Comparison of ENCODE assay signal across 11 mouse cellular contexts in genomic region chr10:50904764-50905701, GRCm38 (mm10). TPM values are rescaled to one million over a fixed set of nuclear protein-coding genes. Genes with fewer than 3 reads are reported as not detected.
A peak's percentile ranks its signal among the peaks of the same experiment; 100 is the strongest.
DNase-seq lines count a peak whose midpoint lies in the region; ATAC-seq and TF ChIP-seq lines count a peak whose summit lies in the region.
"Had no signal": no experiment of that assay in that cellular context is flagged by ENCODE, and none has a peak within 500 bp of the region (broad histone marks: within the 10 kb centered on the region; RNA-seq: fewer than 3 reads in every experiment).

No protein-coding gene starts in this region.

- peaks cover 69% of the 10 kb centered on the region for H3K27me3 ChIP-seq in kidney, postnatal 0 days (ENCODE audit: insufficient read depth, low read length)
- H3K27me3 ChIP-seq in embryonic facial prominence, embryonic 10.5 days (replicated peaks; ENCODE audit: low read depth, poor library complexity, severe bottlenecking) = peaks cover 100% of the 10 kb centered on the region
- peaks cover 88% of the 10 kb centered on the region for H3K27me3 ChIP-seq in forebrain, embryonic 14.5 days (replicated peaks; ENCODE audit: control insufficient read depth, insufficient read depth, low read length)
- H3K27me3 ChIP-seq in midbrain, embryonic 13.5 days = peaks cover 96% of the 10 kb centered on the region

- peak overlapping the region; percentile 10; the same call in 1 of the 2 replicates for H3K9ac ChIP-seq in kidney, postnatal 0 days (ENCODE audit: low read depth, low read length)
- no peak overlapping the region for H3K9ac ChIP-seq in forebrain, embryonic 14.5 days (ENCODE audit: low read length)
- no peak overlapping the region for H3K9ac ChIP-seq in midbrain, embryonic 13.5 days (replicated peaks)

- H3K27ac ChIP-seq in kidney, postnatal 0 days = peak overlapping the region; percentile 60
- no peak overlapping the region for H3K27ac ChIP-seq in embryonic facial prominence, embryonic 10.5 days (replicated peaks)
- H3K27ac ChIP-seq in forebrain, embryonic 14.5 days (ENCODE audit: low read depth, low read length) = no peak overlapping the region; the same call in 1 of the 2 replicates
- H3K27ac ChIP-seq in midbrain, embryonic 13.5 days = no peak overlapping the region

- H3K9me3 ChIP-seq in kidney, postnatal 0 days (replicated peaks; ENCODE audit: low read length) = no peaks in the 10 kb centered on the region
- H3K9me3 ChIP-seq in embryonic facial prominence, embryonic 10.5 days = no peaks in the 10 kb centered on the region
- H3K9me3 ChIP-seq in forebrain, embryonic 14.5 days (replicated peaks; ENCODE audit: control insufficient read depth, low read length) = no peaks in the 10 kb centered on the region
- no peaks in the 10 kb centered on the region for H3K9me3 ChIP-seq in midbrain, embryonic 13.5 days

- H3K4me3 ChIP-seq in kidney, postnatal 0 days (replicated peaks; ENCODE audit: low read depth, low read length) = peak overlapping the region; percentile 15; the same call in 1 of the 2 replicates
- H3K4me3 ChIP-seq in embryonic facial prominence, embryonic 10.5 days = no peak overlapping the region
- H3K4me3 ChIP-seq in forebrain, embryonic 14.5 days (ENCODE audit: low read depth, low read length) = no peak overlapping the region
- no peak overlapping the region for H3K4me3 ChIP-seq in midbrain, embryonic 13.5 days (replicated peaks)

- WGBS in kidney, postnatal 0 days = 14% methylated on average over 29 of the region's 29 CpGs
- WGBS in embryonic facial prominence, embryonic 10.5 days = 2% methylated on average over 29 of the region's 29 CpGs
- 2% methylated on average over 29 of the region's 29 CpGs for WGBS in forebrain, embryonic 14.5 days
- 5% methylated on average over 29 of the region's 29 CpGs for WGBS in midbrain, embryonic 13.5 days

- no peaks in the 10 kb centered on the region for H3K4me1 ChIP-seq in kidney, postnatal 0 days (replicated peaks; ENCODE audit: insufficient read depth, low read length)
- peaks cover 19% of the 10 kb centered on the region; the same call in 1 of the 2 replicates for H3K4me1 ChIP-seq in embryonic facial prominence, embryonic 10.5 days
- H3K4me1 ChIP-seq in forebrain, embryonic 14.5 days (ENCODE audit: control insufficient read depth, insufficient read depth, low read length) = peaks cover 5% of the 10 kb centered on the region
- H3K4me1 ChIP-seq in midbrain, embryonic 13.5 days (replicated peaks) = peaks cover 29% of the 10 kb centered on the region

- peak overlapping the region; percentile 49 for H3K4me2 ChIP-seq in kidney, postnatal 0 days (ENCODE audit: low read length)
- no peak overlapping the region for H3K4me2 ChIP-seq in forebrain, embryonic 14.5 days (ENCODE audit: low read length)
- H3K4me2 ChIP-seq in midbrain, embryonic 13.5 days (replicated peaks) = peak overlapping the region; percentile 12; the same call in 1 of the 2 replicates
- H3K4me2 ChIP-seq: liver, embryonic 11.5 days had no signal

- no peak for TF ChIP-seq CTCF in kidney, postnatal 0 days (IDR thresholded peaks at IDR 0.05; ENCODE audit: low read depth)

- DNase-seq in kidney, postnatal 0 days (ENCODE audit: low spot score) = peak; percentile 13
- DNase-seq in kidney, adult 8-10 months = no peak
- DNase-seq in embryonic facial prominence, embryonic 10.5 days (ENCODE audit: low spot score) = peak; percentile 62
- no peak for DNase-seq in forebrain, embryonic 14.5 days (ENCODE audit: low spot score)
- no peak for DNase-seq in thymus, postnatal 4 days
- DNase-seq: heart, postnatal 36 days; lung, postnatal 36 days had no signal

- no peak for ATAC-seq in kidney, postnatal 0 days (replicated peaks; ENCODE audit: low FRiP score, low read depth)
- peak; percentile 26; the same call in 1 of the 2 replicates for ATAC-seq in forebrain, embryonic 14.5 days
- no peak for ATAC-seq in midbrain, embryonic 13.5 days
- no peak for ATAC-seq in inflammation-experienced regulatory T-cells, adult 6 months

- H3K36me3 ChIP-seq in kidney, postnatal 0 days (ENCODE audit: insufficient read depth, low read length) = no peaks in the 10 kb centered on the region
- H3K36me3 ChIP-seq in embryonic facial prominence, embryonic 10.5 days (replicated peaks) = no peaks in the 10 kb centered on the region
- H3K36me3 ChIP-seq in forebrain, embryonic 14.5 days (ENCODE audit: control insufficient read depth, insufficient read depth, low read length) = no peaks in the 10 kb centered on the region
- H3K36me3 ChIP-seq in midbrain, embryonic 13.5 days = no peaks in the 10 kb centered on the region

RNA-seq across cellular contexts. Expression of gene Sim1, which starts 10.5 kb away (rescaled TPM):
- polyA plus RNA-seq in kidney, postnatal 0 days (2015; fragmentation: Nextera tagmentation; extraction: Ambion mirVana) = 9.5 TPM in 2 replicates
- 0.47 and 0.81 TPM in 2 replicates for polyA plus RNA-seq in embryonic facial prominence, embryonic 10.5 days (2016; fragmentation: Nextera tagmentation; extraction: Ambion mirVana)
- 1.5 and 1.8 TPM in 2 replicates for polyA plus RNA-seq in forebrain, embryonic 14.5 days (2014; fragmentation: Nextera tagmentation; extraction: Ambion mirVana)
- polyA plus RNA-seq in midbrain, embryonic 13.5 days (2015; fragmentation: Nextera tagmentation; extraction: Ambion mirVana) = 3.6 and 6.0 TPM in 2 replicates
- polyA plus RNA-seq in inflammation-experienced regulatory T-cells, adult 6 months (2017; shearing (Covaris generic)) = not detected
- polyA plus RNA-seq: spleen, adult 2 months had no signal

Comparison
In these comparisons a context has a peak if more than half of its experiments do, and no peak if none do; other contexts are left out.
1. DNase-seq: peak in kidney, postnatal 0 days (single experiment) and embryonic facial prominence, embryonic 10.5 days (single experiment); none in kidney, adult 8-10 months (0 of 2), forebrain, embryonic 14.5 days (single experiment) and thymus, postnatal 4 days (single experiment).